Mouse (Mus musculus) intestine, embryonic 15.5 days (tissue): ENCODE results near the gene Tmem163. TPM values are rescaled to one million over a fixed set of nuclear protein-coding genes. Genes with fewer than 3 reads are reported as not detected.

ENCODE experiments used
- ATAC-seq: fragments of 200-750 bp; cut with Nextera tagmentation; 2 replicates; pipeline ENCODE4 v1.8.0; 2017; ENCODE audit warnings: moderate TSS enrichment, moderate library complexity
- H3K27ac ChIP-seq: fragments of 300-500 bp; sonication (generic); 2 replicates; pipeline ENCODE4 v1.5.1; 2015; ENCODE audit warnings: mild to moderate bottlenecking, inconsistent platforms
- H3K27me3 ChIP-seq: fragments of 300-500 bp; sonication (generic); replicated peaks from 2 replicates; pipeline ENCODE4 v1.6.1; 2015; ENCODE audit warnings: inconsistent platforms
- H3K36me3 ChIP-seq: fragments of 300-500 bp; sonication (generic); 2 replicates; pipeline ENCODE4 v1.6.1; 2015; ENCODE audit warnings: inconsistent platforms
- H3K4me1 ChIP-seq: fragments of 300-500 bp; sonication (generic); replicated peaks from 2 replicates; pipeline ENCODE4 v1.6.1; 2015; ENCODE audit warnings: inconsistent platforms
- H3K4me2 ChIP-seq: fragments of 300-500 bp; sonication (generic); replicated peaks from 2 replicates; pipeline ENCODE4 v1.6.1; 2015; ENCODE audit warnings: mild to moderate bottlenecking, inconsistent platforms
- H3K4me3 ChIP-seq: fragments of 300-500 bp; sonication (generic); replicated peaks from 2 replicates; pipeline ENCODE4 v1.5.1; 2015; ENCODE audit warnings: inconsistent platforms
- H3K9ac ChIP-seq: fragments of 300-500 bp; sonication (generic); 2 replicates; pipeline ENCODE4 v1.6.1; 2015; ENCODE audit warnings: inconsistent platforms
- H3K9me3 ChIP-seq: fragments of 300-500 bp; sonication (generic); 2 replicates; pipeline ENCODE4 v1.6.1; 2016; ENCODE audit warnings: inconsistent platforms
- WGBS: fragments of 180-500 bp; shearing (Covaris S2); methylation state at CpG from one replicate; pipeline ENCODE4 v1.1.7; 2015; 5-methylcytosine and 5-hydroxymethylcytosine counted together
- polyA plus RNA-seq: library from polyadenylated mRNA; unstranded; fragments of >200 nt; fragmentation: Nextera tagmentation; extraction: Ambion mirVana; gene quantifications from 2 replicates; pipeline ENCODE4 v1.2.1, GENCODE M21; 2015

Gene Tmem163
- polyA plus RNA-seq, 1 experiment from 2014 or later: 0.85 TPM

GRCm38 (mm10) chr1:127467238-127467637 lies 212.1 kb downstream of the Tmem163 start:
- no peak overlapping the region for H3K27ac ChIP-seq
- H3K9me3 ChIP-seq: no peaks in the 10 kb centered on the region
- H3K4me3 ChIP-seq: no peak overlapping the region
- no peak for ATAC-seq
- no peak overlapping the region for H3K9ac ChIP-seq
- H3K36me3 ChIP-seq: 0 out of 2 replicates have a peak, but pooled peaks cover 4% of the 10 kb centered on the region
- no peaks in the 10 kb centered on the region for H3K27me3 ChIP-seq
- WGBS: 95% methylated on average over 5 of the region's 5 CpGs
- H3K4me2 ChIP-seq: no peak overlapping the region
- H3K4me1 ChIP-seq: no peaks in the 10 kb centered on the region

GRCm38 (mm10) chr1:127465292-127465691 lies 214.1 kb downstream of the Tmem163 start:
- no peak overlapping the region for H3K4me2 ChIP-seq
- WGBS: 64% methylated on average over 6 of the region's 6 CpGs
- H3K4me1 ChIP-seq: no peaks in the 10 kb centered on the region

GRCm38 (mm10) chr1:127464041-127464440 lies 215.3 kb downstream of the Tmem163 start:
- Histone ChIP-seq H3K9me3 (no peaks in the 10 kb centered on the region), H3K27ac (no peak overlapping the region), H3K9ac (no peak overlapping the region), H3K36me3 (no peaks in the 10 kb centered on the region), H3K4me2 (no peak overlapping the region), H3K27me3 (no peaks in the 10 kb centered on the region), H3K4me1 (no peaks in the 10 kb centered on the region), H3K4me3 (no peak overlapping the region)
- WGBS: 52% methylated on average over 6 of the region's 6 CpGs
- no peak for ATAC-seq

More at GRCm38 (mm10) chr1:127465292-127465691, 214.1 kb downstream of the Tmem163 start:
- Histone ChIP-seq H3K9ac (no peak overlapping the region), H3K27ac (no peak overlapping the region), H3K9me3 (no peaks in the 10 kb centered on the region), H3K27me3 (no peaks in the 10 kb centered on the region), H3K4me3 (no peak overlapping the region), H3K36me3 (no peaks in the 10 kb centered on the region)
- ATAC-seq: no peak

- WGBS: 83% methylated on average over 9 of the region's 9 CpGs
- ATAC-seq: no peak
- no peaks in the 10 kb centered on the region for H3K9me3 ChIP-seq
- H3K4me3 ChIP-seq: no peak overlapping the region
- no peak overlapping the region for H3K27ac ChIP-seq
- no peaks in the 10 kb centered on the region for H3K4me1 ChIP-seq
- no peak overlapping the region for H3K4me2 ChIP-seq
- no peaks in the 10 kb centered on the region for H3K36me3 ChIP-seq
- H3K27me3 ChIP-seq: no peaks in the 10 kb centered on the region
- no peak overlapping the region for H3K9ac ChIP-seq
Observed at GRCm38 (mm10) chr1:127461017-127461416, 218.3 kb downstream of the Tmem163 start.

GRCm38 (mm10) chr1:127459576-127459975 lies 219.8 kb downstream of the Tmem163 start:
- H3K27ac ChIP-seq: no peak overlapping the region
- no peak overlapping the region for H3K9ac ChIP-seq
- H3K36me3 ChIP-seq: no peaks in the 10 kb centered on the region
- no peaks in the 10 kb centered on the region for H3K27me3 ChIP-seq
- H3K4me3 ChIP-seq: no peak overlapping the region
- no peak for ATAC-seq
- H3K9me3 ChIP-seq: no peaks in the 10 kb centered on the region
- no peaks in the 10 kb centered on the region for H3K4me1 ChIP-seq
- WGBS: 73% methylated on average over 7 of the region's 7 CpGs
- H3K4me2 ChIP-seq: no peak overlapping the region

- Histone ChIP-seq H3K36me3 (no peaks in the 10 kb centered on the region), H3K27ac (no peak overlapping the region), H3K4me2 (no peak overlapping the region), H3K4me3 (no peak overlapping the region), H3K27me3 (no peaks in the 10 kb centered on the region), H3K9me3 (no peaks in the 10 kb centered on the region), H3K9ac (no peak overlapping the region), H3K4me1 (no peaks in the 10 kb centered on the region)
- ATAC-seq: peak; percentile 67
- 12% methylated on average over 6 of the region's 6 CpGs for WGBS
Observed at GRCm38 (mm10) chr1:127459015-127459451, 220.3 kb downstream of the Tmem163 start.

- Histone ChIP-seq H3K4me2 (no peak overlapping the region), H3K27ac (no peak overlapping the region), H3K27me3 (no peaks in the 10 kb centered on the region), H3K4me1 (no peaks in the 10 kb centered on the region), H3K9ac (no peak overlapping the region), H3K36me3 (peaks cover 4% of the 10 kb centered on the region; the same call in 1 of the 2 replicates), H3K4me3 (no peak overlapping the region), H3K9me3 (no peaks in the 10 kb centered on the region)
- WGBS: 86% methylated on average over 6 of the region's 6 CpGs
- no peak for ATAC-seq
Observed at GRCm38 (mm10) chr1:127453397-127453796, 226.0 kb downstream of the Tmem163 start.

GRCm38 (mm10) chr1:127444836-127445485 lies 234.4 kb downstream of the Tmem163 start:
- ATAC-seq: peak; percentile 43; the same call in 1 of the 2 replicates
- H3K27ac ChIP-seq: no peak overlapping the region

GRCm38 (mm10) chr1:127442880-127443877 lies 236.2 kb downstream of the Tmem163 start:
- Histone ChIP-seq H3K36me3 (0 out of 2 replicates have a peak, but pooled peaks cover 6% of the 10 kb centered on the region), H3K27ac (peak overlapping the region; percentile 17; the same call in 1 of the 2 replicates), H3K9ac (no peak overlapping the region), H3K27me3 (no peaks in the 10 kb centered on the region), H3K4me3 (no peak overlapping the region), H3K4me2 (no peak overlapping the region), H3K4me1 (peaks cover 15% of the 10 kb centered on the region; the same call in 1 of the 2 replicates), H3K9me3 (no peaks in the 10 kb centered on the region)
- 56% methylated on average over 14 of the region's 14 CpGs for WGBS
- peak; percentile 46 for ATAC-seq

More at GRCm38 (mm10) chr1:127444836-127445485, 234.4 kb downstream of the Tmem163 start:
- peaks cover 15% of the 10 kb centered on the region; the same call in 1 of the 2 replicates for H3K4me1 ChIP-seq
- H3K4me3 ChIP-seq: no peak overlapping the region
- no peak overlapping the region for H3K9ac ChIP-seq
- 39% methylated on average over 5 of the region's 5 CpGs for WGBS
- no peak overlapping the region for H3K4me2 ChIP-seq
- no peaks in the 10 kb centered on the region for H3K27me3 ChIP-seq
- peaks cover 12% of the 10 kb centered on the region; the same call in 1 of the 2 replicates for H3K36me3 ChIP-seq
- no peaks in the 10 kb centered on the region for H3K9me3 ChIP-seq

GRCm38 (mm10) chr1:127441736-127442135 lies 237.6 kb downstream of the Tmem163 start:
- Histone ChIP-seq H3K36me3 (no peaks in the 10 kb centered on the region), H3K4me3 (no peak overlapping the region), H3K9ac (no peak overlapping the region), H3K9me3 (no peaks in the 10 kb centered on the region), H3K27ac (0 out of 2 replicates have a peak overlapping the region, but pooled peaks have one; percentile 32), H3K27me3 (no peaks in the 10 kb centered on the region), H3K4me2 (no peak overlapping the region), H3K4me1 (peaks cover 15% of the 10 kb centered on the region; the same call in 1 of the 2 replicates)
- 70% methylated on average over 3 of the region's 3 CpGs for WGBS
- no peak for ATAC-seq

- peak; percentile 73; the same call in 1 of the 2 replicates for ATAC-seq
- Histone ChIP-seq H3K9ac (no peak overlapping the region), H3K36me3 (no peaks in the 10 kb centered on the region), H3K27me3 (no peaks in the 10 kb centered on the region), H3K4me2 (no peak overlapping the region), H3K27ac (peak overlapping the region; percentile 32; the same call in 1 of the 2 replicates), H3K4me3 (no peak overlapping the region), H3K4me1 (peaks cover 15% of the 10 kb centered on the region; the same call in 1 of the 2 replicates), H3K9me3 (no peaks in the 10 kb centered on the region)
- WGBS: 51% methylated on average over 1 of the region's 1 CpGs
Observed at GRCm38 (mm10) chr1:127441007-127441406, 238.3 kb downstream of the Tmem163 start.

- H3K4me1 ChIP-seq: peaks cover 9% of the 10 kb centered on the region; the same call in 1 of the 2 replicates
- H3K9me3 ChIP-seq: no peaks in the 10 kb centered on the region
- H3K27ac ChIP-seq: no peak overlapping the region
- no peak overlapping the region for H3K4me3 ChIP-seq
- no peak overlapping the region for H3K9ac ChIP-seq
- no peak for ATAC-seq
- H3K36me3 ChIP-seq: no peaks in the 10 kb centered on the region
- 76% methylated on average over 9 of the region's 9 CpGs for WGBS
- H3K4me2 ChIP-seq: no peak overlapping the region
- H3K27me3 ChIP-seq: no peaks in the 10 kb centered on the region
Observed at GRCm38 (mm10) chr1:127439452-127439891, 239.9 kb downstream of the Tmem163 start.
